ENCODE assay signal across 10 mouse cellular contexts in genomic region chr11:103763410-103764163, GRCm38 (mm10). TPM values are rescaled to one million over a fixed set of nuclear protein-coding genes. Genes with fewer than 3 reads are reported as not detected.
DNase-seq lines count a peak whose midpoint lies in the region; ATAC-seq and TF ChIP-seq lines count a peak whose summit lies in the region.
"Had no signal": no experiment of that assay in that cellular context is flagged by ENCODE, and none has a peak within 500 bp of the region (broad histone marks: within the 10 kb centered on the region; RNA-seq: fewer than 3 reads in every experiment).

No protein-coding gene starts in this region.

- no peak for TF ChIP-seq POLR2A in ES-Bruce4 (IDR thresholded peaks at IDR 0.05; ENCODE audit: insufficient read depth, low read length)

- no peak overlapping the region for H3K4me3 ChIP-seq in ES-Bruce4 (ENCODE audit: low read depth, low read length)
- H3K4me3 ChIP-seq in midbrain, embryonic 10.5 days = no peak overlapping the region
- H3K4me3 ChIP-seq: embryonic facial prominence, embryonic 12.5 days had no signal

- no peaks in the 10 kb centered on the region for H3K36me3 ChIP-seq in ES-Bruce4 (ENCODE audit: control insufficient read depth, insufficient read depth, low read length, poor library complexity, severe bottlenecking)
- H3K36me3 ChIP-seq in midbrain, embryonic 10.5 days = no peaks in the 10 kb centered on the region
- H3K36me3 ChIP-seq: embryonic facial prominence, embryonic 12.5 days had no signal

- peak; percentile 35 for TF ChIP-seq CTCF in ES-Bruce4 (IDR thresholded peaks at IDR 0.05; ENCODE audit: low read depth, low read length)

- ATAC-seq in granulocyte monocyte progenitor cell, adult 5-6 weeks (replicated peaks; ENCODE audit: poor library complexity, severe bottlenecking) = peak; percentile 76

- no peak for TF ChIP-seq EP300 in ES-Bruce4 (IDR thresholded peaks at IDR 0.05; ENCODE audit: insufficient read depth, low read depth, low read length)

- H3K27ac ChIP-seq in ES-Bruce4 (ENCODE audit: insufficient read depth, low read length) = no peak overlapping the region
- H3K27ac ChIP-seq in midbrain, embryonic 10.5 days (replicated peaks) = peak overlapping the region; percentile 82
- H3K27ac ChIP-seq: embryonic facial prominence, embryonic 12.5 days had no signal

- 0 out of 2 replicates have a peak, but pooled peaks cover 3% of the 10 kb centered on the region for H3K9me3 ChIP-seq in ES-Bruce4 (replicated peaks; ENCODE audit: control insufficient read depth, insufficient read depth, low read length, poor library complexity, severe bottlenecking)
- 0 out of 2 replicates have a peak, but pooled peaks cover 3% of the 10 kb centered on the region for H3K9me3 ChIP-seq in midbrain, embryonic 10.5 days (replicated peaks)

- DNase-seq in heart, adult 8-10 months (ENCODE audit: low spot score) = peak; percentile 44
- no peak for DNase-seq in heart, adult 11 months
- DNase-seq in cerebellum, postnatal 14 days = peak; percentile 73 to 75
- DNase-seq in layer of hippocampus, adult 11-12 months (ENCODE audit: low spot score) = peak; percentile 72
- peak; percentile 53 for DNase-seq in midbrain, embryonic 10.5 days (ENCODE audit: low spot score)
- peak; percentile 31 for DNase-seq in yolk sac, embryonic 10.5 days (ENCODE audit: low spot score)

- no peak overlapping the region for H3K9ac ChIP-seq in ES-Bruce4 (ENCODE audit: low read depth, poor library complexity, severe bottlenecking)
- H3K9ac ChIP-seq: embryonic facial prominence, embryonic 12.5 days had no signal

- WGBS in midbrain, embryonic 10.5 days = 32% methylated on average over 10 of the region's 10 CpGs

- no peaks in the 10 kb centered on the region for H3K4me1 ChIP-seq in ES-Bruce4 (ENCODE audit: control insufficient read depth, insufficient read depth, low read length)
- peaks cover 54% of the 10 kb centered on the region for H3K4me1 ChIP-seq in midbrain, embryonic 10.5 days

- H3K27me3 ChIP-seq in ES-Bruce4 (ENCODE audit: control insufficient read depth, insufficient read depth, low read length, poor library complexity, severe bottlenecking) = no peaks in the 10 kb centered on the region
- peaks cover 55% of the 10 kb centered on the region for H3K27me3 ChIP-seq in midbrain, embryonic 10.5 days (ENCODE audit: low read depth, poor library complexity, severe bottlenecking)

RNA-seq across cellular contexts. Expression of gene Wnt3, which starts 10.4 kb away (rescaled TPM):
- not detected for total RNA-seq in heart, adult 8-10 months (2022)
- 10.4 and 13.6 TPM in 2 replicates for polyA plus RNA-seq in ES-Bruce4 (2011; ENCODE audit: insufficient read depth, insufficient read length, low read depth, missing spikeins)
- total RNA-seq in granulocyte monocyte progenitor cell, adult 5-6 weeks (2014; fragmentation: Nextera tagmentation) = not detected in 2 replicates
- not detected in 2 replicates for total RNA-seq in granulocyte monocyte progenitor cell, adult 5-6 weeks (2017)
- polyA plus RNA-seq in midbrain, embryonic 10.5 days (2016; fragmentation: Nextera tagmentation; extraction: Ambion mirVana) = 9.8 and 10.8 TPM in 2 replicates
- polyA plus RNA-seq: liver, embryonic 16.5 days had no signal

RNA-seq across cellular contexts. Expression of gene Wnt9b, which starts 14.0 kb away (rescaled TPM):
- total RNA-seq in heart, adult 8-10 months (2022) = under 1 TPM; 0.57 to 0.95 (median 0.69) TPM
- polyA plus RNA-seq in ES-Bruce4 (2011; ENCODE audit: insufficient read depth, insufficient read length, low read depth, missing spikeins) = 0.22 TPM in 1 of 2 replicates, not detected in the other
- total RNA-seq in granulocyte monocyte progenitor cell, adult 5-6 weeks (2014; fragmentation: Nextera tagmentation) = not detected in 2 replicates
- total RNA-seq in granulocyte monocyte progenitor cell, adult 5-6 weeks (2017) = not detected in 2 replicates
- 0.43 and 0.73 TPM in 2 replicates for polyA plus RNA-seq in midbrain, embryonic 10.5 days (2016; fragmentation: Nextera tagmentation; extraction: Ambion mirVana)
